Mouse (Mus musculus) thymus, adult 2 months (tissue): ENCODE results near the gene Asgr2.

Experiments used
- CTCF ChIP-seq: fragments of 200-500 bp; IDR thresholded peaks from 2 replicates; pipeline ENCODE4 v1.5.1; 2012; ENCODE audit warnings: mild to moderate bottlenecking, control low read depth, low read length, moderate library complexity, borderline replicate concordance; ENCODE audit not compliant: control insufficient read depth, poor library complexity, insufficient read depth; ENCODE audit errors: extremely low read depth
- POLR2A ChIP-seq: fragments of 200-500 bp; IDR thresholded peaks from 2 replicates; pipeline ENCODE4 v1.6.1; 2012; ENCODE audit warnings: mild to moderate bottlenecking, low read length, control low read depth, moderate library complexity; ENCODE audit not compliant: control insufficient read depth, poor library complexity, insufficient read depth; ENCODE audit errors: extremely low read depth

GRCm38 (mm10) chr11:70049366-70049765, 43.1 kb upstream of the Asgr2 start:
- TF ChIP-seq CTCF (no peak), POLR2A (no peak)
